Mouse (Mus musculus) stomach, embryonic 16.5 days (tissue): ENCODE results near the gene Ddx24. TPM values are rescaled to one million over a fixed set of nuclear protein-coding genes. Genes with fewer than 3 reads are reported as not detected.

Experiments used
- ATAC-seq: fragments of 200-750 bp; cut with Nextera tagmentation; 2 replicates; pipeline ENCODE4 v1.8.0; 2017; ENCODE audit warnings: moderate number of reproducible peaks, moderate TSS enrichment; ENCODE audit not compliant: insufficient read depth, low FRiP score
- H3K27ac ChIP-seq: fragments of 300-500 bp; sonication (generic); 2 replicates; pipeline ENCODE4 v1.5.1; 2014; ENCODE audit warnings: low read length
- H3K27me3 ChIP-seq: fragments of 300-500 bp; sonication (generic); 2 replicates; pipeline ENCODE4 v1.6.1; 2014; ENCODE audit warnings: low read length, control low read depth, mixed read lengths; ENCODE audit not compliant: control insufficient read depth, insufficient read depth
- H3K36me3 ChIP-seq: fragments of 300-500 bp; sonication (generic); 2 replicates; pipeline ENCODE4 v1.6.1; 2014; ENCODE audit warnings: low read length; ENCODE audit not compliant: control insufficient read depth, insufficient read depth
- H3K4me1 ChIP-seq: fragments of 300-500 bp; sonication (generic); 2 replicates; pipeline ENCODE4 v1.6.1; 2014; ENCODE audit warnings: low read length, control low read depth, mixed read lengths; ENCODE audit not compliant: control insufficient read depth, insufficient read depth
- H3K4me2 ChIP-seq: fragments of 300-500 bp; sonication (generic); 2 replicates; pipeline ENCODE4 v1.6.1; 2014; ENCODE audit warnings: low read depth, low read length, mixed read lengths
- H3K4me3 ChIP-seq: fragments of 300-500 bp; sonication (generic); replicated peaks from 2 replicates; pipeline ENCODE4 v1.5.1; 2014; ENCODE audit warnings: mild to moderate bottlenecking, low read length
- H3K9ac ChIP-seq: fragments of 300-500 bp; sonication (generic); 2 replicates; pipeline ENCODE4 v1.6.1; 2014; ENCODE audit warnings: low read length
- H3K9me3 ChIP-seq: fragments of 300-500 bp; sonication (generic); replicated peaks from 2 replicates; pipeline ENCODE4 v1.6.1; 2016; ENCODE audit warnings: low read length, control low read depth; ENCODE audit not compliant: control insufficient read depth
- WGBS: fragments of 180-500 bp; shearing (Covaris S2); extraction: QIAGEN DNeasy Blood & Tissue Kit; methylation state at CpG from one replicate; pipeline ENCODE4 v1.1.7; 2014; 5-methylcytosine and 5-hydroxymethylcytosine counted together
- polyA plus RNA-seq: library from polyadenylated mRNA; unstranded; fragments of >200 nt; fragmentation: Nextera tagmentation; extraction: Ambion mirVana; gene quantifications from 2 replicates; pipeline ENCODE4 v1.2.1, GENCODE M21; 2015

Gene Ddx24
- polyA plus RNA-seq, 1 experiment from 2014 or later: 85.7 TPM

DNA sequence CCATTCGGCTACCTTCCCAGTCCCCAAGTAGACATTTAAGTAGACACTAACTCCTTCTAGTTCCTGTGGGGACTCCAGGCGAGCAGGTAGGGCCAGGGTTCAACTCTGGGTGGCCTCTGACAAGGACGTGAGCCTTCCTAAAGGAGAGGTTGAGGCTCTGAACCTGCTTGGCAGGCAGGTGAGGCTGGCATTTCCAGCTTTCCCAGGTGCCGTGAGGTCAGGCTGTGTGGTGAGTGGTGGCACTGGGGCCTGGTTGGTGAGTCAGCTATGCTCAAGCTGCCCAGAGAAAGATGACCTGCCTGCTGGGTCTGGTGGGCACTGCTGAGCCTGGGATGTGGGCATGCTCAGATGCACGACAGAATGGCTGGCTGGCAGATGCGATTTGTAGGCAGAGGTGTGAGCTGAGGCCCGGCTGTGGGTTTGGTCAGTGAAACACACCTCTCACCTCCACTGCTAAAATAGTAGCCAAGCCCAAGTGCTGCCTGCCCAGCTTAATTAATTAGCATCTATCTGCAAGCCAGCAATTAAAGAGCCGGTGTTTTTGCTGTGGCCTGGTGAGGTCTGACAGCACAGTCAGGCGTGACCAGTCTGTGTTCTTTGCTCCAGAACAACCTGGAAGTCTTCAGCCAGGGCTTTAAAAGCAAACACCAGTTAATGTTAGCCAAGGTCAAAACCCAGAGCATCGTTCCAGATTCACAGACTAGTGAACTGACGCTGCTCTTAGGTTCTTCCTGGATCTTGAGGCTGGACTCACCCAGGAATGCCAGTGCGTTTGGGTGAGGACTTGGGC lies 29.9 kb downstream of the Ddx24 start:
- Histone ChIP-seq H3K9me3 (no peaks in the 10 kb centered on the region), H3K27me3 (no peaks in the 10 kb centered on the region), H3K4me1 (no peaks in the 10 kb centered on the region), H3K9ac (no peak overlapping the region), H3K4me3 (no peak overlapping the region), H3K36me3 (no peaks in the 10 kb centered on the region), H3K4me2 (no peak overlapping the region), H3K27ac (no peak overlapping the region)
- 63% methylated on average over 12 of the region's 12 CpGs for WGBS
- ATAC-seq: no peak

DNA sequence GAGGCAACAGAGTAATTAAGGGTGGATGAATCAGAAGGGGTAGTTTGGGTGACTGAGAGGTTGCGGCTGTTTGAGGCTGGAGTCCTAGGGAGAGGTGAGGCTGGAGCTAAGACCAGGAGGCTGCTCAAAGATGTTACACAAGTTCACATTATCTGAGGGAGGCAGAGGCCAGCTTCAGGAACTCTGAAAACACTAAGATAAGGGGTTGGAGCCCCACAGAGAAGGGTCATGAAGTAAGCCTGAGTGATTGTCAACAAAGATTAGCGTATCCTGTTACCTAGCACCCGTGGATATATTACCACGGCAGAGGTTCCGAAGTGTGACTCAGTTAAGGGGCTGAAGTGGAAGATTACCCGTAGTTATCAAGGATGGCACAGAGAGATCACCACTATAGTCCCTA lies 32.1 kb downstream of the Ddx24 start:
- H3K27me3 ChIP-seq: no peaks in the 10 kb centered on the region
- no peaks in the 10 kb centered on the region for H3K36me3 ChIP-seq
- 21% methylated on average over 6 of the region's 6 CpGs for WGBS
- peaks cover 4% of the 10 kb centered on the region; the same call in 1 of the 2 replicates for H3K4me1 ChIP-seq
- no peak overlapping the region for H3K27ac ChIP-seq
- H3K4me2 ChIP-seq: no peak overlapping the region
- ATAC-seq: peak; percentile 25; the same call in 1 of the 2 replicates
- no peak overlapping the region for H3K9ac ChIP-seq
- H3K9me3 ChIP-seq: no peaks in the 10 kb centered on the region
- no peak overlapping the region for H3K4me3 ChIP-seq

DNA sequence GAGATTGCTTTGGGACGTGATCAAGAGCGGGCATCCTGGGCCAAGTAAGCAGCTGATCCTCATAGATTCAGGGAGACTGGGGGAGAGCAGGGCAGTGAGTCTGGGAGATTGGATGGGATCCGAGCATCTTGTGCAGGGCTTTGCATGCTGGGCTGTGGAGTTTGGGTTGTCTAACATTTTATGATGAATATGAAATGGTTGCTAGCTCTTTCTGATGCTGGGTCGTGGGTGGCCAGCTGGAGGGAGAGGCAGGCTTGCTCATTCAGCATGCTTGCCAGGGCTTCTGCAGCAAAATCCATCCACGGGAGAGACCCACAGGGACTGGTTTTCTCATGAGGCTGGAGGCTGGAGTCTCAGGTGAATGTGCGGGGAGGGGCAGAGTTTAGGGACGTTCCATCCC lies 34.5 kb downstream of the Ddx24 start:
- 62% methylated on average over 7 of the region's 7 CpGs for WGBS
- Histone ChIP-seq H3K4me1 (peaks cover 4% of the 10 kb centered on the region; the same call in 1 of the 2 replicates), H3K4me2 (no peak overlapping the region), H3K27ac (no peak overlapping the region), H3K27me3 (no peaks in the 10 kb centered on the region), H3K9me3 (no peaks in the 10 kb centered on the region), H3K4me3 (no peak overlapping the region), H3K36me3 (no peaks in the 10 kb centered on the region), H3K9ac (no peak overlapping the region; the same call in 1 of the 2 replicates)
- no peak for ATAC-seq

DNA sequence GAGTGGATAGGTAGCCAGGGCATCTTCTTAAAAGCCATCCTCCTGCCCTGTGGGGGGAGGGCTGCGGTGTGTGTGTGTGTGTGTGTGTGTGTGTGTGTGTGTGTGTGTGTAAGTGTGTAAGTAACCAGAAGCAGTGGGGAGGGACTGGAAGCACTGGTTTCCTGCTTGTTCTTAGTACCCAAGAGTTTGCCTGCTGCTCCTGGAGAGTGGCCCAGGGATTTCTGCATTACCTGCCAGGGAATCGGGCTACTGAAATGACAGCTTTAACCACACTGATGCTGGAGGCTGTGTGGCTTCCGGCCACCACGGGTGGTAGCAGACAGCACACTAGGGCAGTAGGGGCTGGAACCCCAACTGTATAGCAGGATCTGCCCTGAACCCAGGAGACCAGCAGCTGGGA lies 35.6 kb downstream of the Ddx24 start:
- no peaks in the 10 kb centered on the region for H3K9me3 ChIP-seq
- H3K27ac ChIP-seq: no peak overlapping the region
- H3K4me2 ChIP-seq: no peak overlapping the region
- ATAC-seq: no peak
- peaks cover 4% of the 10 kb centered on the region; the same call in 1 of the 2 replicates for H3K4me1 ChIP-seq
- H3K9ac ChIP-seq: 0 out of 2 replicates have a peak overlapping the region, but pooled peaks have one; percentile 13
- 74% methylated on average over 4 of the region's 4 CpGs for WGBS
- H3K4me3 ChIP-seq: no peak overlapping the region
- no peaks in the 10 kb centered on the region for H3K27me3 ChIP-seq
- no peaks in the 10 kb centered on the region for H3K36me3 ChIP-seq

DNA sequence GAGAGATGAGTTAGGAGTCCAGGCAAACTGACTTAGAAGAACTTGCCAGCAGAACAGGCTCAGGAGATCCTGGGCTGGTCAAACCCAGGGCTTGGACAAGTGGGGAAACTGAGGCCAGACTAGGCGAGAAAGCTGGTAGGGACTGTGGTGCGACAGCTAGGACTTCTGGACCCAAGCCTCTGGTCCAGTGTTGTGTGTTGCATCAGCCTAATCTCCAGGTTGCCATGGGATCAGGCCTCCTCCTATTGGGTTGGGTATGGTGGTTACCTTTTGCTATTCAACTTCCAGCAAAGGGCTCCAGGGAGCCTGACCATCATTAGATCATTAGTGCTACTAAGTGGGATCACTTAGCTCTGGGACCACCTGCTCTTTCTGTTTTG lies 36.3 kb downstream of the Ddx24 start:
- ATAC-seq: no peak
- Histone ChIP-seq H3K27me3 (no peaks in the 10 kb centered on the region), H3K9ac (peak overlapping the region; percentile 93), H3K27ac (no peak overlapping the region), H3K4me3 (peak overlapping the region; percentile 85), H3K4me2 (peak overlapping the region; percentile 70), H3K4me1 (peaks cover 4% of the 10 kb centered on the region; the same call in 1 of the 2 replicates), H3K9me3 (no peaks in the 10 kb centered on the region), H3K36me3 (no peaks in the 10 kb centered on the region)
- WGBS: 69% methylated on average over 2 of the region's 2 CpGs

DNA sequence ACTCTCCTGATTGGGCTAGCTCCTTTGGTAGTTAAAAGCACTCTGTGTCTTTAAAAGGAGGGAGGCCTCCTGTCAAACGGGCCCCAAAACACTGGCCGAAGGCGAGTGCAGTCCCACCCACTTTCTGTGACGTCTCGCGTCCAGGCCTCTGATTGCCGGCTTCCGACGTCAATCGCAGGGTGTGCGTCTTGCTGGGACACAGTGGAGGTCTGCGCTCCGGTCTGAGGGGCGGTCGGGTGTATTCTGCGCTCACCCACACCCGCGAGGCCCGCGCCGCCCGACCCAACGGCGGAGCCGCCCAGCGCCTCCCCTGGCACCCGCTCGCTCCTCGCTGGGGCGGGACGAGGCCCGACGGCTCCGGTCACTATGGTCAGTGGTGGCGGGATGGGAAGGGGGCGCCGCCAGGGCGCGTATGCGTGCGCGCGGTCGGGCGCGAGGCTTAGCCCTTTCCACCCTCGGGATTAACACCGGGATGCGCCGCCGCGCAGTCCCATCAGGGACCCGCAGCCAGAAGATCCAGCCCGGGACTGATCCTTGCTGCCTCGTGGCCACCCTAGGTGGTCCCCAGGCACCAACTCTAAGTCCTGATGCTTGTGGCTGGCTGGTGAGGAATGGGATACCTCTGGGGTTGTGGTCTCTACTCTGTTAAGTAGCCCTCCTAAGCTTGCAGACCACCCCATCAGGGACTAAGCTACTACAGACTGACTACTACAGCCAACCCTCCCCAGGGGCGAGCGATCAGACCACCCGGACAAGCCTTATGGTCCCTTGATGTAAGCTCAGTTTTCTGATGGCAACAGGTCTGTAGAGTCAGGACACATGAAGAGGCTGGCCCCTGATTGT lies 36.9 kb downstream of the Ddx24 start, which contains the start of gene Otub2:
Gene Otub2, plus strand, starts transcription at position 178 of the 843 bp plus-strand sequence.
- H3K27ac ChIP-seq: no peak within 1 kb of the TSS
- H3K4me1 ChIP-seq: peaks cover 4% of the 10 kb centered on the region; the same call in 1 of the 2 replicates
- peak within 1 kb of the TSS; percentile 70 for H3K4me2 ChIP-seq
- H3K9me3 ChIP-seq: no peaks in the 10 kb centered on the region
- peak within 1 kb of the TSS; percentile 93 for H3K9ac ChIP-seq
- H3K27me3 ChIP-seq: no peaks in the 10 kb centered on the region
- peak within 1 kb of the TSS; percentile 85 for H3K4me3 ChIP-seq
- no peaks in the 10 kb centered on the region for H3K36me3 ChIP-seq
- WGBS: under 1% methylated on average over 58 of the region's 58 CpGs
- peak; percentile 98 for ATAC-seq

DNA sequence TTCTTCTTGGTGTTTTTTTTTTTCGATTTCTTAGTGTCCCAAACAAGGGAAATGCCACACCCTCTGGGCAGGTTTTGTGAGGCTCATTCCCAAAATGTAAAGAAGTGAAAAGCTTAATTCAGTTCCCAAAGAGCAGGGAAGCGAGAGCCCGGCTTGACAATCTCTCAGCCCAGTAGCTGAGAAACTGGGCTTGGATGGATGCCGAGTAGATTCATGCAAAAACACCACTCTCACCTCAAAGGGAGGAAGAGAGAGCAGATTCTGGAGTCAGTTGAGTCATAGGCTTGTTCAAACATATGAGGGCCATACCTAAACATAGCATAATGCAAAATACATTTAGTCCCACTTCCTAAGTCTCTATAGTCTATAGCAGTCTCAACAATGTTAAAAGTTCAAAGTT lies 45.4 kb downstream of the Ddx24 start:
- H3K4me3 ChIP-seq: no peak overlapping the region
- no peak overlapping the region for H3K9ac ChIP-seq
- H3K36me3 ChIP-seq: no peaks in the 10 kb centered on the region
- ATAC-seq: no peak
- no peaks in the 10 kb centered on the region for H3K4me1 ChIP-seq
- H3K27me3 ChIP-seq: no peaks in the 10 kb centered on the region
- no peaks in the 10 kb centered on the region for H3K9me3 ChIP-seq
- H3K4me2 ChIP-seq: no peak overlapping the region
- no peak overlapping the region for H3K27ac ChIP-seq
- WGBS: 62% methylated on average over 4 of the region's 4 CpGs

DNA sequence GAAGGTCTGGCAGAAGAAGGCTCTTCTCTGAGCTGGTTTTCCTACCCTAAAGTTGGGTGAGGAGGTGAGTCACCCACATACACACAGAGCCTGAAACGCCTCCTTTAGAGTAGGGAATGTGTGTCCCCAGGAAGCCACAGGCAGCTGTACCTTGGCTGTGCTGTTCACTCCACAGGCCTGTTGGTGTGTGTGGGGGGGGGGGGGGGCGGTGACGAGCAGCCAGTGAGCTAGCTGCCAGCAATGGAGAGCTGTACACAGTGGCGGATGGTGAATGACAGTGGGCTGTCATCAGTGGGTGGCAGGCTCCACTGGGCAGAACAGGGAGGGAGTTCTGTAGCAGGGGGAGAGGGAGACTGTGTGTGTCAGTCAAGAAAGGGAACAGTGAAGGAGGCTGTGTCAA lies 48.9 kb downstream of the Ddx24 start:
- Histone ChIP-seq H3K27me3 (no peaks in the 10 kb centered on the region), H3K27ac (no peak overlapping the region), H3K9me3 (no peaks in the 10 kb centered on the region), H3K36me3 (no peaks in the 10 kb centered on the region), H3K9ac (no peak overlapping the region), H3K4me3 (no peak overlapping the region), H3K4me2 (no peak overlapping the region), H3K4me1 (no peaks in the 10 kb centered on the region)
- 0 out of 2 replicates have a peak, but pooled peaks have one; percentile 43 for ATAC-seq
- 53% methylated on average over 4 of the region's 4 CpGs for WGBS

DNA sequence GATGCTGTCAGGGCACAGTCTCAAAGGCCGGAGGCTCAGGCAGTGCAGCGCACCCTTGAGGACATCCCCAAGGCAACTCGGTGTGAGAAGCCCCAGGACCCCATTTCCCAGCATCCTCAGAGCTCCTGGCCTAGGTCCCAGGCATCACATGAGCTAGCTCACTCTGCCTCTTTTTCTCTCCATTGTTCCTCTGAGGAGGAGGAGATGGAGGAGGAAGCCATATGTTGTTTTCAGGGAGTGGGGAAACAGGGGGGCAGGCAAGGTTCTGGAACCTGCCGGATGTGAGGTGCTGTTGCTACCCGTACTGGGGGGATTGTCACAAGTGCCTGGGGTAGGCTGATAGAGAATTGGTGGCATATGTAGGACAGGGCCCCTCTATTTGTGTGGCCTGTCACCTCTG lies 49.5 kb downstream of the Ddx24 start:
- Histone ChIP-seq H3K4me3 (no peak overlapping the region), H3K27ac (no peak overlapping the region), H3K36me3 (no peaks in the 10 kb centered on the region), H3K27me3 (no peaks in the 10 kb centered on the region), H3K9me3 (no peaks in the 10 kb centered on the region), H3K4me1 (no peaks in the 10 kb centered on the region), H3K9ac (no peak overlapping the region), H3K4me2 (no peak overlapping the region)
- ATAC-seq: no peak
- WGBS: 67% methylated on average over 5 of the region's 5 CpGs
